Mouse (Mus musculus) kidney, postnatal 0 days (tissue): Measurements from ENCODE around the gene Rmnd5b. TPM values are rescaled to one million over a fixed set of nuclear protein-coding genes. Genes with fewer than 3 reads are reported as not detected.

Experiments used
- ATAC-seq: fragments of 200-750 bp; cut with Nextera tagmentation; replicated peaks from 2 replicates; pipeline ENCODE4 v1.8.0; 2017; ENCODE audit warnings: low read depth, moderate number of reproducible peaks, moderate TSS enrichment, moderate library complexity; ENCODE audit not compliant: low FRiP score
- DNase-seq: peaks from one replicate; pipeline ENCODE4 v3.0.0-alpha.2; 2016; ENCODE audit warnings: low spot score
- H3K27ac ChIP-seq: fragments of 300-500 bp; sonication (generic); 2 replicates; pipeline ENCODE4 v1.5.1; 2014; ENCODE audit warnings: mild to moderate bottlenecking
- H3K27me3 ChIP-seq: fragments of 300-500 bp; sonication (generic); 2 replicates; pipeline ENCODE4 v1.6.1; 2014; ENCODE audit warnings: low read length, mixed read lengths; ENCODE audit not compliant: insufficient read depth
- H3K36me3 ChIP-seq: fragments of 300-500 bp; sonication (generic); 2 replicates; pipeline ENCODE4 v1.6.1; 2014; ENCODE audit warnings: low read length, mixed read lengths; ENCODE audit not compliant: insufficient read depth
- H3K4me1 ChIP-seq: fragments of 300-500 bp; sonication (generic); replicated peaks from 2 replicates; pipeline ENCODE4 v1.6.1; 2014; ENCODE audit warnings: antibody characterized with exemption, low read length, mixed read lengths; ENCODE audit not compliant: insufficient read depth
- H3K4me2 ChIP-seq: fragments of 300-500 bp; sonication (generic); 2 replicates; pipeline ENCODE4 v1.6.1; 2014; ENCODE audit warnings: mild to moderate bottlenecking, low read length, moderate library complexity, mixed read lengths
- H3K4me3 ChIP-seq: fragments of 300-500 bp; sonication (generic); replicated peaks from 2 replicates; pipeline ENCODE4 v1.5.1; 2014; ENCODE audit warnings: low read depth, low read length
- H3K9ac ChIP-seq: fragments of 300-500 bp; sonication (generic); 2 replicates; pipeline ENCODE4 v1.6.1; 2014; ENCODE audit warnings: low read depth, low read length
- H3K9me3 ChIP-seq: fragments of 300-500 bp; sonication (generic); replicated peaks from 2 replicates; pipeline ENCODE4 v1.6.1; 2016; ENCODE audit warnings: low read length, inconsistent platforms, mixed read lengths
- CTCF ChIP-seq: IDR thresholded peaks from 2 replicates; pipeline ENCODE4 v1.5.1; 2016; ENCODE audit warnings: antibody characterized with exemption, low read depth, mild to moderate bottlenecking, moderate library complexity
- WGBS: fragments of 180-500 bp; shearing (Covaris S2); extraction: QIAGEN DNeasy Blood & Tissue Kit; methylation state at CpG from one replicate; pipeline ENCODE4 v1.1.7; 2014; 5-methylcytosine and 5-hydroxymethylcytosine counted together
- polyA plus RNA-seq: library from polyadenylated mRNA; unstranded; fragments of >200 nt; fragmentation: Nextera tagmentation; extraction: Ambion mirVana; gene quantifications from 2 replicates; pipeline ENCODE4 v1.2.1, GENCODE M21; 2015

Rmnd5b gene
- polyA plus RNA-seq, 1 experiment from 2014 or later, result 40.8 TPM

DNA sequence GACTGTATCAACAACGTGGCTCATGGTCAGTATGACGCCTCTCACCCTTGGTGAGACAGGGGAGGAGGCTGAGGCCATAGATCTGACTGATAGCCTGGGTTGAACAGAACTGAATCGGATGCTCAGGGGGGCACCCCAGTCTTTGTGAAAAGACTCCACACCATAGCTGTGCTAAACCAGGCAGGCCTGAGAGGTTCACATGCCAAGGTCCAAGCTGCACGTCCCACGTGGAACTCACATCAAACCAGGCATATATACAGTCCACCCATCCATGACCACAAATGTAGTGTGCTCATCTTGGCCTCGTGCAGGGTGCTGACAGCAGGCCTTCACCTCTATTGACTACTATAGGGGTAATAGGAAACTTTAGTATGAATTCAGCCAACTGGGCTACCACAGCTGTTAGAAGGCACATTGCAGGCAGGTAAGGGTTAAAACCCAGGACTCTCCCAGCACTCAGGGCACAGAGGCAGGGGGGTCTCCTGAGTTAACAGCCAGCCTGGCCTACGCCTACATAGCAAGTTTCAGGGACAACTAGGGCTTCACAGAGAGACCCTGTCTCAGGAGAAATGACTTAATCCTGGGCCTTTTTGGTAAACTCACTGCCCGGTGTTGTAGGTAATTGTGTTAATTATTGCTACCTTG lies 50.0 kb downstream of the Rmnd5b start:
- Histone ChIP-seq H3K9me3 (no peaks in the 10 kb centered on the region), H3K27ac (peak overlapping the region; percentile 96), H3K4me2 (peak overlapping the region; percentile 84), H3K27me3 (no peaks in the 10 kb centered on the region), H3K9ac (peak overlapping the region; percentile 73; the same call in 1 of the 2 replicates), H3K36me3 (peaks cover 25% of the 10 kb centered on the region), H3K4me3 (peak overlapping the region; percentile 65), H3K4me1 (peaks cover 11% of the 10 kb centered on the region; the same call in 1 of the 2 replicates)
- WGBS, result 38% methylated on average over 8 of the region's 8 CpGs
- ATAC-seq (peak; percentile 36), DNase-seq (peak; percentile 18)
- no peak for TF ChIP-seq CTCF

DNA sequence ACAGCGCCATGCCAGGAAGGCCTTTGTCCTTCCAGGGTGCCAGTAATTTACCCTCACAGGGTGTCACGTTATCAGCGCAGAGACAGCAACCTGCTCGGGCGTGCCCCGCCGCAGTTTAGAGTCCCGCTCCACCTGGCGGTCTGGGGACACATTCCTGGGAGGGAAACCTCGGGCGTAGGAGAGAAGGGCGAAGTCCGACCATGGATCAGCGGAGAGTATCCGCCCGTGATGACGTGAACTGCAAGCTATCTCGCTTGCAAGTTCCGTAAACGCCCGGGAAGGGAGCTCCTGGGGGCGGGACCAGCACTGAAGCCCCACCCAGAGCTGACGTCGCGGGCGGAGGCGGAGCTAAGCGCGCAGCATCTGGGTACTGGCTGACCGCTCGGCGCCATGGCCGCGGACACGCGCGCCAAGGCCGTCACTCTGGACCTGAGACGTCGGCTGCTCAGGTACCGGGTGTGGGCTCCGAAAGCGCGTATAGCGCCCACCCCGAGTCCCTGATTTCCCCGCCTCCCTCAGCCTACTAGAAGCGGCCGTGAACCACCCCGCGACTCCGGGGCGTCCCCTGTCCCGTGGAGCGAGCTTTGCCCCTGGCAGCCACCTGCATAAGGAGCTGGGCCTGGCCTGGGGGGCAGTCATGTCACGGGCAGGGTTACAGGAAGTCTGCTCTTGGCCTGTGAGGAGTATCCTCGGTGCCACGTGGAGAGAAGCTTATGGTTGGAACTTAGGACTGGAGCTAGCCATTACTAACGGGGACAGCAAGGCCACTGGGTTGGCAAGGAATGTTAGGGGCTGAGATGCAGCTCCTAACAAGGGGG lies 51.1 kb downstream of the Rmnd5b start, which contains the start of gene Phykpl:
Gene Phykpl, plus strand, starts transcription at position 327 of the 818 bp plus-strand sequence.
- H3K9ac ChIP-seq, result peak within 1 kb of the TSS; percentile 73
- H3K4me1 ChIP-seq, result peaks cover 11% of the 10 kb centered on the region; the same call in 1 of the 2 replicates
- H3K4me2 ChIP-seq, result peak within 1 kb of the TSS; percentile 84
- peaks cover 21% of the 10 kb centered on the region; the same call in 1 of the 2 replicates for H3K36me3 ChIP-seq
- H3K9me3 ChIP-seq, result no peaks in the 10 kb centered on the region
- WGBS, result under 1% methylated on average over 59 of the region's 59 CpGs
- ATAC-seq (peak; percentile 91), DNase-seq (peak; percentile 98)
- TF ChIP-seq CTCF, result peak; percentile 69
- H3K4me3 ChIP-seq, result peak within 1 kb of the TSS; percentile 65
- no peaks in the 10 kb centered on the region for H3K27me3 ChIP-seq
- peak within 1 kb of the TSS; percentile 96 for H3K27ac ChIP-seq

DNA sequence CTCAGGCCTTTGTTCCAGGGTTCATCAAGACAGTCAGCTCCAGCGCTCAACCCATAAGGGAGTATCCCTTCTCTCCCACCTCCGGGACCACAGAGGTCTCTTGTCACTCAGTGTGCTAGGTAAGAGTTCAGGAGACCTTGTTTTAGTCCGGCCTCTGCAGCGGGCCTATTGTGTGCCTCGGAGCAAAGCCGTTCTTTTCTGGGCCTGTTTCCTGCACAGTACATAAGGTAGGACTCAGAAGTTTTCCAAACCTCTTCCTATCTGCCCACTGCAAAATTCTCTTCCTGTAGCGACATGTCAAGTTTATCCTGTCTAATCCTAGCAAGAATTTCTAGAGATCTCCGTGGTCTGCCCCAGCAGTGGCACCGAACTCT lies 51.7 kb downstream of the Rmnd5b start:
- Histone ChIP-seq H3K9ac (peak overlapping the region; percentile 73), H3K4me2 (peak overlapping the region; percentile 84), H3K4me1 (peaks cover 11% of the 10 kb centered on the region; the same call in 1 of the 2 replicates), H3K36me3 (peaks cover 16% of the 10 kb centered on the region; the same call in 1 of the 2 replicates), H3K9me3 (no peaks in the 10 kb centered on the region), H3K27ac (peak overlapping the region; percentile 96), H3K27me3 (no peaks in the 10 kb centered on the region), H3K4me3 (peak overlapping the region; percentile 65)
- TF ChIP-seq CTCF, result no peak
- DNase-seq (no peak), ATAC-seq (peak; percentile 5)
- 13% methylated on average over 9 of the region's 9 CpGs for WGBS

DNA sequence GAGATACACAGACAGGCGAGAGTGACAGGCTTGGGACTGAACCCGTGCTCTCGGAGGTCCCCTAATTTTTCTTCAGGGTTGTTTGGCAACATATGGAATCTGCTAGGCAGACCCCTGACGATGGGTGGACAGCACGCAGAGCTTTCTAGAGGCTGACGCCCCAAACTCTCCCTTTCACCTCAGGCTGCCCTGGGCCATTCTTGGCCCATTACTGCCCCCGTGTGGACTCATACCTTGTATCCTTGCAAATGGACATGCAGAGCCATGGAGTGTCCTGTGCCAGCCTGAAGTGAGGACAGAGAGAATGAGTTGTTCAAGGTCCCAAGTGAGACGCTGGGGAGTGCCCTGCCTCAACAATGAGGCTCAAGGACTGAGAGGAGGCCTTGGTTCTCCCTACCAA lies 53.0 kb downstream of the Rmnd5b start:
- H3K4me2 ChIP-seq, result no peak overlapping the region
- no peak overlapping the region for H3K27ac ChIP-seq
- H3K27me3 ChIP-seq, result no peaks in the 10 kb centered on the region
- H3K4me3 ChIP-seq, result no peak overlapping the region
- peaks cover 11% of the 10 kb centered on the region; the same call in 1 of the 2 replicates for H3K4me1 ChIP-seq
- no peak overlapping the region for H3K9ac ChIP-seq
- DNase-seq (peak; percentile 85), ATAC-seq (no peak)
- no peaks in the 10 kb centered on the region for H3K9me3 ChIP-seq
- WGBS, result 26% methylated on average over 8 of the region's 8 CpGs
- TF ChIP-seq CTCF, result peak; percentile 80
- peaks cover 7% of the 10 kb centered on the region; the same call in 1 of the 2 replicates for H3K36me3 ChIP-seq

DNA sequence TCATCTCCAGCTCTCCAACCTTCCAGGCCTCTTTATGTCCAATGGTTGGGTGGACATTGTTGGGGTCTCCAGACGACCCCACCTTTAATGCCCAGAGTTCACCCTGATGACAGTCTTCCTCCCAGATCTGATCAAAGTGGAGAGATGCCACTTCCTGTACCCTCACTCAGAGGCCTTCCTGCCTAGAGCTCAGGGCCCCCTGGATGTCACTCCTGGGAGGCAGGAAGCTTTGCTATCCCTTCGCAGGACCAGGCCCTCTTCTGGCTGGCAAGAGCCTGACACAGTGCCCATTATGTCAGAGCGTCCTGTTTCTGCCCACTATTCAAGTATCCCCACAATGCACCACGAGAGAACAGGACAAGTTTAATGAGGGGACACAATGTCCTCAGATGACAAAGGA lies 56.7 kb downstream of the Rmnd5b start:
- Histone ChIP-seq H3K9me3 (no peaks in the 10 kb centered on the region), H3K36me3 (no peaks in the 10 kb centered on the region), H3K27ac (no peak overlapping the region), H3K4me1 (0 out of 2 replicates have a peak, but pooled peaks cover 2% of the 10 kb centered on the region), H3K27me3 (no peaks in the 10 kb centered on the region), H3K9ac (no peak overlapping the region), H3K4me3 (no peak overlapping the region), H3K4me2 (no peak overlapping the region)
- ATAC-seq (no peak), DNase-seq (no peak)
- TF ChIP-seq CTCF, result no peak
- WGBS, result 56% methylated on average over 4 of the region's 4 CpGs

DNA sequence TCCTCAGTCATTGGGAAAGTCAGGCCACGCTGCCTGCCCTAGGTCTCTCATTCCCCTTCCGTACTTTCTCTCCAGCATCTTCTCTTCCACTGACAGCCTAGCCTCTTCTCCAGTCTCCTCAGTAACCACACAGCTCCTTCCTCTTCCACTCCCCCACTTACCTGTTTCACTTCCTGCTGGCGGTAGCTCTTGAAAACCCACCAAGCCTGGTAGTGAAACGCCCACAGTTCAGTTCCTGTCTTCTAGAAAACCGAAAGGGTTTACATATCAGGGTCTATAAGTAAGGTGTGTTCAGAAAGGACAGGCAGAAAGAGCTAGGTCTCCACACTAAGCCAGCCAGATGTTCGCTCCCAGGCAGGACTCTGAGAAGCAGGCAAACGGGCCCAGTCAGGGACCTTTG lies 58.1 kb downstream of the Rmnd5b start:
- Histone ChIP-seq H3K4me1 (no peaks in the 10 kb centered on the region), H3K9me3 (no peaks in the 10 kb centered on the region), H3K9ac (no peak overlapping the region), H3K4me2 (no peak overlapping the region), H3K4me3 (no peak overlapping the region), H3K27me3 (no peaks in the 10 kb centered on the region), H3K27ac (no peak overlapping the region), H3K36me3 (no peaks in the 10 kb centered on the region)
- no peak for TF ChIP-seq CTCF
- ATAC-seq (no peak), DNase-seq (no peak)
- 77% methylated on average over 7 of the region's 7 CpGs for WGBS
